Mouse (Mus musculus) liver, embryonic 16.5 days (tissue): ENCODE results near the gene Kif3a. TPM values are rescaled to one million over a fixed set of nuclear protein-coding genes. Genes with fewer than 3 reads are reported as not detected.

ENCODE experiments used
- ATAC-seq: fragments of 200-750 bp; cut with Nextera tagmentation; 2 replicates; pipeline ENCODE4 v1.8.0; 2017; ENCODE audit warnings: low read depth, mild to moderate bottlenecking, moderate number of reproducible peaks, moderate library complexity
- H3K27ac ChIP-seq: fragments of 300-500 bp; sonication (generic); 2 replicates; pipeline ENCODE4 v1.5.1; 2014; ENCODE audit warnings: mild to moderate bottlenecking, low read length
- H3K27me3 ChIP-seq: fragments of 300-500 bp; sonication (generic); 2 replicates; pipeline ENCODE4 v1.6.1; 2014; ENCODE audit warnings: low read depth, low read length, mixed read lengths; ENCODE audit not compliant: control insufficient read depth, insufficient read depth
- H3K36me3 ChIP-seq: fragments of 300-500 bp; sonication (generic); 2 replicates; pipeline ENCODE4 v1.6.1; 2014; ENCODE audit warnings: mild to moderate bottlenecking; ENCODE audit not compliant: control insufficient read depth, insufficient read depth
- H3K4me1 ChIP-seq: fragments of 300-500 bp; sonication (generic); 2 replicates; pipeline ENCODE4 v1.6.1; 2014; ENCODE audit warnings: low read depth, low read length, mixed read lengths; ENCODE audit not compliant: control insufficient read depth
- H3K4me2 ChIP-seq: fragments of 300-500 bp; sonication (generic); 2 replicates; pipeline ENCODE4 v1.6.1; 2014; ENCODE audit warnings: low read depth, low read length, mixed read lengths
- H3K4me3 ChIP-seq: fragments of 300-500 bp; sonication (generic); 2 replicates; pipeline ENCODE4 v1.5.1; 2014; ENCODE audit warnings: low read depth, mild to moderate bottlenecking, low read length
- H3K9ac ChIP-seq: fragments of 300-500 bp; sonication (generic); 2 replicates; pipeline ENCODE4 v1.6.1; 2014; ENCODE audit warnings: low read depth, low read length
- H3K9me3 ChIP-seq: fragments of 300-500 bp; sonication (generic); replicated peaks from 2 replicates; pipeline ENCODE4 v1.6.1; 2016; ENCODE audit warnings: low read length; ENCODE audit not compliant: control insufficient read depth
- WGBS: fragments of 180-500 bp; shearing (Covaris S2); extraction: QIAGEN DNeasy Blood & Tissue Kit; methylation state at CpG from one replicate; pipeline ENCODE4 v1.1.7; 2014; ENCODE audit not compliant: insufficient replicate concordance; 5-methylcytosine and 5-hydroxymethylcytosine counted together
- polyA plus RNA-seq: library from polyadenylated mRNA; unstranded; fragments of >200 nt; fragmentation: Nextera tagmentation; extraction: Ambion mirVana; gene quantifications from 2 replicates; pipeline ENCODE4 v1.2.1, GENCODE M21; 2015

Kif3a gene
- polyA plus RNA-seq: 7.4 and 9.7 TPM in 2 replicates

- H3K27ac ChIP-seq: no peak within 1 kb of the TSS
- no peaks in the 10 kb centered on the region for H3K36me3 ChIP-seq
- WGBS: under 1% methylated on average over 64 of the region's 69 CpGs
Observed at GRCm38 (mm10) chr11:53567224-53568014, at the start of gene Kif3a. Kif3a (plus strand) TSS chr11:53567379.

DNA sequence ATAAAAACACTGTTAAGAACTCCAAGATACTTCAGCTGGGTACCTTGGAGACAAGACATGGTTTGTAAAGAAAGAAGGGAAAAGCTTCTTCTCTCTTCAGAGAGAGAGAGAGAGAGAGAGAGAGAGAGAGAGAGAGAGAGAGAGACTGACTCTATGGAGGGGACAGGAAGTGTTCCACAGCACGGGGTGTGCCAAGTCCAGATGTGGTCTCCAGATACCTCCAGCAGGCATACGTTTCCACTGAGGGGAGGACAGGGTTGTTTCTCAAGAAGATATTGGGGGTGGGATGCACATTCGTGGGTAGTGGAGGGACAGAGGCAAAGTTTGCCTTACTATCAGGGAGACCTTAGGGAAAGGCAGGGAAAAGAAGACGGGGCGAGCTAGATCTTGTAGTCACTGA, 48.4 kb upstream of the Kif3a start:
- peak overlapping the region; percentile 89 for H3K27ac ChIP-seq
- ATAC-seq: peak; percentile 31
- peaks cover 53% of the 10 kb centered on the region for H3K4me1 ChIP-seq
- no peaks in the 10 kb centered on the region for H3K27me3 ChIP-seq
- H3K36me3 ChIP-seq: no peaks in the 10 kb centered on the region
- no peaks in the 10 kb centered on the region for H3K9me3 ChIP-seq
- peak overlapping the region; percentile 95 for H3K4me2 ChIP-seq
- H3K4me3 ChIP-seq: peak overlapping the region; percentile 84
- WGBS: 20% methylated on average over 5 of the region's 5 CpGs
- H3K9ac ChIP-seq: peak overlapping the region; percentile 90

More at GRCm38 (mm10) chr11:53567224-53568014, at the start of gene Kif3a:
- H3K9ac ChIP-seq: peak within 1 kb of the TSS; percentile 79
- H3K9me3 ChIP-seq: no peaks in the 10 kb centered on the region
- peak within 1 kb of the TSS; percentile 95 for H3K4me2 ChIP-seq
- no peaks in the 10 kb centered on the region for H3K27me3 ChIP-seq
- H3K4me1 ChIP-seq: peaks cover 13% of the 10 kb centered on the region
- H3K4me3 ChIP-seq: peak within 1 kb of the TSS; percentile 91
- peak; percentile 97 for ATAC-seq

DNA sequence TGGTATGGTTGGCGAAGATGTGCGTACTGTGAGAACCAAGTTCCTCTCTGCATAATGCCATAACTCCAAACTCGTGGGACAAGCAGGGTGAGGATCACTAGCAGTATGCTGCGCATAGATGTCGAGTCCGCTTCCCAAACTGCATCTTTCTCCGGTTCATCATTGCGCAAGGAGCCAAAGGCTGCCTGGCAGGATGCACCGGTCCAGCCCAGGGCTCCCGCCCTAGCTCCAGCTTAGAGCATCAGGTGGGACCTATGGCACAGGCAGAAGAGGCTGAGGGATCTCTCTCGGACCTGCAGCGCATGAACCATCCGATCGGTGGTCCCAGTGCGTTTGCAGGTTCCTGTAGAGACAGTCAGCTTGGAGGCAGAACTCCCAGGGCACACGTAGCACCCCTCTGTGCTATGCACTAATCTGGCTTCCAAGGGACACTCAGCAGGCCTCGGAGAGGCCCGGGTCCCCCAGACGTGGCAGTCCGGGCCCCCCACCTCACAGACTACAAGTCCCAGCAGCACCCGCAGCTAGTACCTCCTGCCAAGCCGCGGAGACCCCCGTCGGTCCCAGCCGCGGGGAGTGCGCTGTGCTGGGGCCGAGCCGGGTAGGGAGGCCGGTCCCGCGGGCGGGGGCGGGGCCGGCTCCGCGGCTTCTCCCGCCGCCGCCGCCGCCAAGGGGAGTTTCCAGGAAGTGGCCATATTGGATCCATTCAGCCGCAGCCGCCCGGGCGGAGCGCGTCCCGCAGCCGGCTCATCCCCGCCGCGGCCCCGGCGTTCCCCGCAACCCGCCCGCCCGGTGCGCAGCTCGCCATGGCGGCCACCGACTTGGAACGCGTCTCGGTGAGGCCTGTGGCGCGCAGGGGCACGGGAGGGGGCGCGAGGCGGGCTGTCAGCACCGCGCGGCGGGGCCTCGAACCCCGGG, 47.7 kb upstream of the Kif3a start, which contains the start of gene Sept8:
Sept8 (plus strand) TSS at position 51 of the 915 bp plus-strand sequence.
- WGBS: 3% methylated on average over 78 of the region's 79 CpGs
- H3K9ac ChIP-seq: peak within 1 kb of the TSS; percentile 90
- no peaks in the 10 kb centered on the region for H3K9me3 ChIP-seq
- H3K27me3 ChIP-seq: no peaks in the 10 kb centered on the region
- H3K36me3 ChIP-seq: no peaks in the 10 kb centered on the region
- H3K4me3 ChIP-seq: peak within 1 kb of the TSS; percentile 84
- H3K27ac ChIP-seq: peak within 1 kb of the TSS; percentile 89
- H3K4me1 ChIP-seq: peaks cover 53% of the 10 kb centered on the region
- H3K4me2 ChIP-seq: peak within 1 kb of the TSS; percentile 95
- ATAC-seq: peak; percentile 70

DNA sequence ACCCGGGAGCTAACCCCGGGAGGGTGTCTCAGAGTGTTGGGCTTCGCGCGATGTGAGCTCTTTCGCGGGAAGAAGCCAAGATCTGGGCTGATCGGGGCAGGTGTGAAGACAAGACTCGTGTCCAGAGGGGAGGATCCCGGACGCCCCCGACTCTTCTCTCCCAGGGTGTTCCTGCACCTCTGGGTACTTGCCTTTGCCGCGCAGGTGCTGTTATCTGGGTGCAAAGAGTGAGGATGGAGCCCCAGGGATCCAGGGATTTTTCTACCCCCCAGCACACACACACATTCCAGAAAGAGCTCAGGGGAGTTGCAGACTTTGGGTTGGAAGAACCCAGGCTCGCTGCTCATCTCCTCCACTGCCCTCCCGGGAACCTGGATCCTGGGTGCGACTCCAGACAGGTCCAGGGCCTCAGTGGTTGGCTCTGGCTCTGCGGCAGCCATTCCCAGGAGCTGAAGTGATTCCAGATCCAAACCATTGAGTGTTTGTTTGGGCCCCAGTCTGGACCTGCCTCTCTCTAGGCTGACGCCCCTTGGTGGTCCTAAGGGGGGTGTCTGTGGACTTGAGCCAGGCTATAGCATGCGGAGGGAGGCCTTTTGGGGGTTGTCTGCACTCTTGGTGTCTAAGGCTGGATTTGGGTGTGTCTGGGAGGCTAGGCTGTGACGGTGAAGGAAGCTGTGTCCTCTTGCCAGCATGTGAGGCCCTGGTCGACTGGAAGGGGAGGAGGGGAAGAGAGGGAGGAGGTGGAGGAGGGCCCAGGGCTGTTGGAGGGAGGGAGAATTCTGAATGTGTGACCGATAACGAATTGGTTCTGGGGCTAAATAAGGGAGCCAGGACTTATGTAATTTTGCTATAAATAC, 46.8 kb upstream of the Kif3a start:
- Histone ChIP-seq H3K4me2 (peak overlapping the region; percentile 95), H3K4me3 (peak overlapping the region; percentile 84), H3K4me1 (peaks cover 58% of the 10 kb centered on the region), H3K36me3 (no peaks in the 10 kb centered on the region), H3K27me3 (no peaks in the 10 kb centered on the region), H3K9ac (peak overlapping the region; percentile 90), H3K9me3 (no peaks in the 10 kb centered on the region), H3K27ac (peak overlapping the region; percentile 89)
- WGBS: 4% methylated on average over 24 of the region's 24 CpGs
- peak; percentile 79 for ATAC-seq

- WGBS: 20% methylated on average over 16 of the region's 16 CpGs
- ATAC-seq: peak; percentile 43
- H3K9ac ChIP-seq: peak overlapping the region; percentile 90
Observed at GRCm38 (mm10) chr11:53521120-53521820, 45.9 kb upstream of the Kif3a start.

DNA sequence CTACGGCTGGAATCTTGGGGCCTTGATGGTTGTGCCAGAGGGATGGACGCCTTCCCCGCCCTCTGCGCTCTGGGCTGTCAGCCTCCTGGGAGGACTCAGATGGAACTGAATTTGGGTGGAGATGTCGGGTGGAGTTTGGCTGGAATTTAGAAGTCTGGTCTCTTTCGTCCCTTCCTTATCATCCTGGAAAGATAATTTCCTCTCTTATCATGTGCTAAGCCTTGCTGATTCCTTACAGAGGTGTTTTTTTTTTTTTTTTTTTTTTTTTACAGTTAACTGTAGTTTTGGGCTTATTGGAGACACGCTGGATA, 45.4 kb upstream of the Kif3a start:
- Histone ChIP-seq H3K27ac (peak overlapping the region; percentile 89), H3K9me3 (no peaks in the 10 kb centered on the region), H3K4me3 (peak overlapping the region; percentile 84), H3K4me2 (peak overlapping the region; percentile 95), H3K4me1 (peaks cover 60% of the 10 kb centered on the region), H3K36me3 (no peaks in the 10 kb centered on the region), H3K27me3 (no peaks in the 10 kb centered on the region), H3K9ac (peak overlapping the region; percentile 90)
- WGBS: 29% methylated on average over 7 of the region's 7 CpGs
- ATAC-seq: peak; percentile 19; the same call in 1 of the 2 replicates

More at GRCm38 (mm10) chr11:53521120-53521820, 45.9 kb upstream of the Kif3a start:
- H3K36me3 ChIP-seq: no peaks in the 10 kb centered on the region
- peak overlapping the region; percentile 84 for H3K4me3 ChIP-seq
- H3K27me3 ChIP-seq: no peaks in the 10 kb centered on the region
- H3K9me3 ChIP-seq: no peaks in the 10 kb centered on the region
- H3K27ac ChIP-seq: peak overlapping the region; percentile 89
- H3K4me1 ChIP-seq: peaks cover 63% of the 10 kb centered on the region
- H3K4me2 ChIP-seq: peak overlapping the region; percentile 95

DNA sequence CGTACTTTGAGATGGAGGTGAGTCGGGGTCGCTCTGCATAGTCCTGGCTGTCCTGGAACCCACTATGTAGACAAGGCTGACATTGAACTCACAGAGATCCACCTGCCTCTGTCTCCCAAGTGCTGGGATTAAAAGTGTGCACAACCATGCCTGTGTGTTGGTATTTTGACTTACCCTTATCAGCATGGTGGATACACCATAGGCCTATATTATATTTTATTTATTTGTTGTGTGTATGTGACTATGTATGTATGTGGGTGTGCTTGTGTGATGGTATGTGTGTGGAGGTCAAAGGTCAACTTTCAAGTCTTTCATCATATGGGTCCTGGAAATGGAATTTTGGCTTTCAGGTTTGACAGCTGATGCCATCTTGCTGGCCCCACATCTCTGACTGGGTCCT, 44.8 kb upstream of the Kif3a start:
- H3K4me1 ChIP-seq: peaks cover 54% of the 10 kb centered on the region
- H3K27ac ChIP-seq: peak overlapping the region; percentile 89
- peak overlapping the region; percentile 84 for H3K4me3 ChIP-seq
- ATAC-seq: no peak
- H3K36me3 ChIP-seq: no peaks in the 10 kb centered on the region
- no peaks in the 10 kb centered on the region for H3K9me3 ChIP-seq
- 84% methylated on average over 3 of the region's 3 CpGs for WGBS
- no peaks in the 10 kb centered on the region for H3K27me3 ChIP-seq
- H3K4me2 ChIP-seq: peak overlapping the region; percentile 95
- H3K9ac ChIP-seq: peak overlapping the region; percentile 90

GRCm38 (mm10) chr11:53522930-53523329, 44.2 kb upstream of the Kif3a start:
- peak overlapping the region; percentile 10; the same call in 1 of the 2 replicates for H3K9ac ChIP-seq
- no peak overlapping the region for H3K4me3 ChIP-seq

More at GRCm38 (mm10) chr11:53522930-53523329, 44.2 kb upstream of the Kif3a start:
- Histone ChIP-seq H3K9me3 (no peaks in the 10 kb centered on the region), H3K4me1 (peaks cover 54% of the 10 kb centered on the region), H3K4me2 (peak overlapping the region; percentile 95), H3K27ac (no peak overlapping the region), H3K27me3 (no peaks in the 10 kb centered on the region), H3K36me3 (no peaks in the 10 kb centered on the region)
- WGBS: 57% methylated on average over 9 of the region's 9 CpGs
- ATAC-seq: no peak
